ENCODE assay signal across 6 mouse cellular contexts in the genomic region with DNA sequence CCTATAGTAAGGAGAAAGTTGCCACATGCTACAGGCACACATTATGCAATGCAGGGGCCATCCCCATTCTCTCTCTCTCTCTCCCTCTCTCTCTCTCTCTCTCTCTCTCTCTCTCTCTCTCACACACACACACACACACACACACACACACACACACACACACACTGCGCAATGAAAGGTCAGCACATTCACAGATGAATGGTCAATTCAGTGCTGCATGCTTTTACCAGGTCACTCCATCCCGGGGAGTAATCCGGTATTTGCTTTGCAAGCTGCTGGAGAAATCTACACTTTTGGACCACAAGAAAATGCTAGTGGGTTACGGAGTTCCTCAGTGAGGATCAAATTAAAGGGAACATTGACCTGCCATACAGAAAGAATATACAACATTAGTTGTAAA.
"Had no signal": no experiment of that assay in that cellular context is flagged by ENCODE, and none has a peak within 500 bp of the region (broad histone marks: within the 10 kb centered on the region; RNA-seq: fewer than 3 reads in every experiment).

No protein-coding gene starts in this region.

- DNase-seq: kidney, adult 8-10 months; left cerebral cortex, postnatal 4 days; lung, postnatal 14 days; right cerebral cortex, postnatal 4 days; thymus, adult 2 months; thymus, postnatal 25 days had no signal
